9 mouse cellular contexts compared by ENCODE assay signal in the genomic region with DNA sequence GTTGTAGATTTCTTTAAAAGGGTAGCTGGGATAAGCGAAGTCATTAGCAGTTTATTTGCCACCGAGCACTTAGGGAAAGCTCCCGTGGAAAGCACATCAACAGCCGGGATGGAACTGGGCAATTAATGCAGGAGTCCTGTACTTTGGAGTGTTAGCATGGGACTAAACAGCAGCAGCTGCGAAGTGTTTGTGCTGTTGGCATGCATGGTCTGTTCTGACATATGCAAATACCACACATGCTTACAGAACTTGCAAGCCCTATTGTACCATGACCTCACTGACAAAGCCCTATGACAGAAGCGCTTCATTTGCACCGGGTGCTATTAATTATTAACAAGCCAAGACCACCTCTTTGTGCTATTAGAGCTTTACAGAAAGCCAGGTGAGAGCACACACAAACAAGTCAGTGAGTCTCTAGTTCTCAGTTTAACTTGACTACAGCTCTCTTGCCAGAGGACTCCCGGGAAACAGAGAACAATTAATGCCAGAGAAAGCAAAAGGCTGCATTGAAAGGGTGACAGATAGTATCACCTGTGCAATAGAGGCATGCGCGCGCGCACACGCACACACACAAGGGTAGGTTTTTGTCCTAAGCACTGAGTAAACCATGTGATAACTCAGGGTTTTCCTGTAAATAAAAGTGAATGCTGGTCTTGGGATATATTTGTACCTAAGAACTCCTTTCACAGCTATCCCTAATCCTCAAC.
DNase-seq lines count a peak whose midpoint lies in the region; ATAC-seq and TF ChIP-seq lines count a peak whose summit lies in the region.
"Had no signal": no experiment of that assay in that cellular context is flagged by ENCODE, and none has a peak within 500 bp of the region (broad histone marks: within the 10 kb centered on the region; RNA-seq: fewer than 3 reads in every experiment).

No protein-coding gene starts in this region.

- no peak overlapping the region for H3K9ac ChIP-seq in midbrain, embryonic 11.5 days (ENCODE audit: low read length)
- no peak overlapping the region for H3K9ac ChIP-seq in hindbrain, postnatal 0 days (replicated peaks; ENCODE audit: low read length)
- H3K9ac ChIP-seq: embryonic facial prominence, embryonic 13.5 days had no signal

- no peaks in the 10 kb centered on the region for H3K4me1 ChIP-seq in midbrain, embryonic 11.5 days (ENCODE audit: control insufficient read depth, insufficient read depth, low read length)
- H3K4me1 ChIP-seq in midbrain, embryonic 10.5 days: 0 out of 2 replicates have a peak, but pooled peaks cover 6% of the 10 kb centered on the region
- no peaks in the 10 kb centered on the region for H3K4me1 ChIP-seq in hindbrain, postnatal 0 days (ENCODE audit: insufficient read depth, low read length)
- H3K4me1 ChIP-seq: embryonic facial prominence, embryonic 13.5 days; megakaryocyte, embryonic 14.5 days had no signal

- H3K9me3 ChIP-seq in midbrain, embryonic 11.5 days (ENCODE audit: control insufficient read depth, low read length): no peaks in the 10 kb centered on the region
- H3K9me3 ChIP-seq in midbrain, embryonic 10.5 days (replicated peaks): no peaks in the 10 kb centered on the region
- no peaks in the 10 kb centered on the region for H3K9me3 ChIP-seq in hindbrain, postnatal 0 days (ENCODE audit: low read length)
- H3K9me3 ChIP-seq: embryonic facial prominence, embryonic 13.5 days; megakaryocyte, embryonic 14.5 days had no signal

- ATAC-seq in midbrain, embryonic 11.5 days (ENCODE audit: low FRiP score): peak; percentile 85
- ATAC-seq in hindbrain, postnatal 0 days: peak; percentile 79

- TF ChIP-seq CTCF in hindbrain, postnatal 0 days (IDR thresholded peaks at IDR 0.05; ENCODE audit: low read depth): no peak

- no peak overlapping the region for H3K4me2 ChIP-seq in midbrain, embryonic 11.5 days
- no peak overlapping the region; the same call in 1 of the 2 replicates for H3K4me2 ChIP-seq in hindbrain, postnatal 0 days (ENCODE audit: low read depth, low read length)
- H3K4me2 ChIP-seq: embryonic facial prominence, embryonic 13.5 days had no signal

- no peak overlapping the region for H3K4me3 ChIP-seq in midbrain, embryonic 11.5 days (ENCODE audit: low read depth, low read length)
- no peak overlapping the region for H3K4me3 ChIP-seq in midbrain, embryonic 10.5 days
- no peak overlapping the region for H3K4me3 ChIP-seq in hindbrain, postnatal 0 days (ENCODE audit: low read length)
- H3K4me3 ChIP-seq: embryonic facial prominence, embryonic 13.5 days; megakaryocyte, embryonic 14.5 days had no signal

- no peaks in the 10 kb centered on the region for H3K27me3 ChIP-seq in midbrain, embryonic 11.5 days (ENCODE audit: control insufficient read depth, insufficient read depth, low read length)
- no peaks in the 10 kb centered on the region for H3K27me3 ChIP-seq in midbrain, embryonic 10.5 days (ENCODE audit: low read depth, poor library complexity, severe bottlenecking)
- H3K27me3 ChIP-seq in hindbrain, postnatal 0 days (ENCODE audit: insufficient read depth, low read length): no peaks in the 10 kb centered on the region
- H3K27me3 ChIP-seq: embryonic facial prominence, embryonic 13.5 days; megakaryocyte, embryonic 14.5 days had no signal

- no peak overlapping the region for H3K27ac ChIP-seq in midbrain, embryonic 11.5 days (ENCODE audit: low read depth, low read length)
- H3K27ac ChIP-seq in midbrain, embryonic 10.5 days (replicated peaks): no peak overlapping the region
- no peak overlapping the region for H3K27ac ChIP-seq in hindbrain, postnatal 0 days
- H3K27ac ChIP-seq: embryonic facial prominence, embryonic 13.5 days had no signal

- H3K36me3 ChIP-seq in midbrain, embryonic 11.5 days (ENCODE audit: control insufficient read depth, insufficient read depth, low read length): no peaks in the 10 kb centered on the region
- no peaks in the 10 kb centered on the region for H3K36me3 ChIP-seq in midbrain, embryonic 10.5 days
- H3K36me3 ChIP-seq in hindbrain, postnatal 0 days (ENCODE audit: insufficient read depth, low read length): no peaks in the 10 kb centered on the region
- H3K36me3 ChIP-seq: embryonic facial prominence, embryonic 13.5 days had no signal

- 80% methylated on average over 13 of the region's 13 CpGs for WGBS in midbrain, embryonic 11.5 days
- WGBS in midbrain, embryonic 10.5 days: 87% methylated on average over 13 of the region's 13 CpGs
- 48% methylated on average over 13 of the region's 13 CpGs for WGBS in hindbrain, postnatal 0 days

- DNase-seq in midbrain, embryonic 11.5 days (ENCODE audit: low spot score, missing footprints): peak; percentile 37
- no peak for DNase-seq in midbrain, embryonic 10.5 days (ENCODE audit: low spot score)
- DNase-seq in hindbrain, postnatal 0 days (ENCODE audit: low spot score): peak; percentile 39
- DNase-seq in lung, postnatal 36 days: peak; percentile 16
- DNase-seq in yolk sac, embryonic 10.5 days (ENCODE audit: low spot score): peak; percentile 29
- no peak for DNase-seq in adipocyte (ENCODE audit: low spot score)
- DNase-seq in cerebellum, adult 18-20 months: no peak

Comparison
In these comparisons a context has a peak if more than half of its experiments do, and no peak if none do; other contexts are left out.
1. DNase-seq: peak in midbrain, embryonic 11.5 days (single experiment), hindbrain, postnatal 0 days (single experiment), lung, postnatal 36 days (single experiment) and yolk sac, embryonic 10.5 days (single experiment); none in midbrain, embryonic 10.5 days (single experiment), adipocyte (single experiment) and cerebellum, adult 18-20 months (0 of 2).